Mouse (Mus musculus): Measurements from ENCODE around the gene Rbbp8nl. TPM values are rescaled to one million over a fixed set of nuclear protein-coding genes. Genes with fewer than 3 reads are reported as not detected.

Rbbp8nl gene
- polyA plus RNA-seq, 1 experiment, result not detected

DNA sequence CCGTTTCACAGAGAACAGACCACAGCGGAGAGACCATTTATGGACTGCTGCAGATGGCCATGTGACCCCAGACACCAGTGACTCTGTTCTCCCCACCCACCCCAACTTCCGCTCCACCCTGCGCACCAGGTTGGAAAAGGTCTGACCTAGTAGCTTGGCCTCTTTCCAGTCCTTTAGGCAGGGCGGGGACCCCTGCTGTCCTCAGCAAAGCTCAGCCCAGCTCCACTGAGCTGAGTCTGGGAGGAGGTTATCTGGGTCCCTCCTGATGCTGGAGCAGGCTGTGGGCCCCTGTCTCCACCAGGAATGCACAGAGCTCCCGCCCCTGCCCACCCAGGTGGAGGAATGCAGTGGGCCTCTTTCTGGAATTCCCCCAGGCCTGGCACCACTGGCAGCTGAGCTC, 54.7 kb downstream of the Rbbp8nl start:
- TF ChIP-seq POLR2A (IDR thresholded peaks at IDR 0.05; ENCODE audit: borderline replicate concordance, control insufficient read depth, low read depth, low read length) (no peak), CTCF (IDR thresholded peaks at IDR 0.05; ENCODE audit: control insufficient read depth, insufficient read depth, low read length) (no peak)
- no peak overlapping the region for H3K4me3 ChIP-seq (replicated peaks; ENCODE audit: control insufficient read depth, low read depth, low read length)
- H3K4me1 ChIP-seq (ENCODE audit: control insufficient read depth, insufficient read depth, low read length), result no peaks in the 10 kb centered on the region
- H3K27ac ChIP-seq (ENCODE audit: control insufficient read depth, insufficient read depth, low read depth, low read length, poor library complexity), result no peak overlapping the region
- 73% methylated on average over 6 of the region's 6 CpGs for WGBS

DNA sequence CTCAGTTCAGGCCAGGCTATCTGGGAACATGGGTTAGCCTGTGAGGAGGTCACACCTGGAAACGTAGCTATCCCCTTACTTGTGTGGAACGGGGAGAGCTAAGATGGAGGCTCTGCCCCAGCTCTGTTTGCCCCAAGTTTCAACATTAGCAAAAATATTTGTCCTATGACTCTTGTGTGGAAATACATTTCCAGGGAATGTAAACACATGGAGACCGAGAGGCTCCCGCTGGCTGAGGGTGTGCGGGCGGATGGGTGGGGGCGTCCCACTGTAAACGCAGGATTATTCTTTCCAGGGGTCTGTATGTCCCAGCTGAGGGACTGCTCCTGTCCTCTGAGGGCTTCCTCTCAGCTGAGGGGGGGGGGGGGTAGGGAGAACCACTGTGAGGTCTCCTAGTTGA, 55.3 kb downstream of the Rbbp8nl start:
- TF ChIP-seq CTCF (IDR thresholded peaks at IDR 0.05; ENCODE audit: control insufficient read depth, insufficient read depth, low read length) (no peak), POLR2A (IDR thresholded peaks at IDR 0.05; ENCODE audit: borderline replicate concordance, control insufficient read depth, low read depth, low read length) (no peak)
- H3K27ac ChIP-seq (ENCODE audit: control insufficient read depth, insufficient read depth, low read depth, low read length, poor library complexity), result no peak overlapping the region
- no peak overlapping the region for H3K4me3 ChIP-seq (replicated peaks; ENCODE audit: control insufficient read depth, low read depth, low read length)
- H3K4me1 ChIP-seq (ENCODE audit: control insufficient read depth, insufficient read depth, low read length), result no peaks in the 10 kb centered on the region
- 90% methylated on average over 8 of the region's 8 CpGs for WGBS

DNA sequence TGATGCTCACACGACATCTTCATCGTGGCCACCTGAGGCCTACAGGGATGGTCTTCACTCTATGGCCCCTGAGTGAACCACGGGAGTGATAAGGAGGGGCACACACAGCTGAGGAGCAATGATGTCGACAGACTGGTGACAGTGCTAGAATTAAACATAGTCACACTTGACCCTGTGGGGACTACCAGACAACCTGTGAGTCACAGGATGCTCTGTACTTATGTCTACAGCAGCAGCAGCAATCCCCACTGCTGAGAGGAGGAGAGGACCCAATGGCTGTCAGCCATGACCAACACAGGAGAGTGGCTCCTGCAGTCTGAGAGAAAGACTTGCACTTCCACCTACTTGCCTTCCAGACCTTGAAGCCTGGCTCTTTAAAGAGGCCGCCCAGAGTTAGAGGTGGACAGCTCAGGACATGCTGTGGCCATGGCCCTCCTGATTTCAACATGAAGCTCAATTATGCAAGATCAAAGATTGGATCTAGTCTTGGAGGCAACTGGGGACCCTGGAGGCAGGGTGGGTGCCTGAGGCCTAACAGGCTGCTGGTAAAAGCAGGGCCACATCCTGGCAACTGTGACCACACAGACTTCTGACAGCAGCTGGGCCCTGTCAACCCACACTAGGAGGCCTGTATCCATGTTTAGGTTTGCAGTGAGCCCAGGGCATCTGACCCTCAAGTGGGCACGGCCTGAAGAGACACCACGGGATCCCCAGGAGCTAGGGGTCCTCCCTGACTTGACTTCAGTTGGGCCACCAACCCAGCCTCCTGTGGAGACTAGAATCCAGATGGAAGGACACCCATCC, 56.4 kb downstream of the Rbbp8nl start:
- Histone ChIP-seq H3K4me3 (replicated peaks; ENCODE audit: control insufficient read depth, low read depth, low read length) (no peak overlapping the region), H3K4me1 (ENCODE audit: control insufficient read depth, insufficient read depth, low read length) (no peaks in the 10 kb centered on the region; the same call in 1 of the 2 replicates), H3K27ac (ENCODE audit: control insufficient read depth, insufficient read depth, low read depth, low read length, poor library complexity) (no peak overlapping the region)
- 75% methylated on average over 7 of the region's 7 CpGs for WGBS
- TF ChIP-seq CTCF (IDR thresholded peaks at IDR 0.05; ENCODE audit: control insufficient read depth, insufficient read depth, low read length) (no peak), POLR2A (IDR thresholded peaks at IDR 0.05; ENCODE audit: borderline replicate concordance, control insufficient read depth, low read depth, low read length) (no peak)

DNA sequence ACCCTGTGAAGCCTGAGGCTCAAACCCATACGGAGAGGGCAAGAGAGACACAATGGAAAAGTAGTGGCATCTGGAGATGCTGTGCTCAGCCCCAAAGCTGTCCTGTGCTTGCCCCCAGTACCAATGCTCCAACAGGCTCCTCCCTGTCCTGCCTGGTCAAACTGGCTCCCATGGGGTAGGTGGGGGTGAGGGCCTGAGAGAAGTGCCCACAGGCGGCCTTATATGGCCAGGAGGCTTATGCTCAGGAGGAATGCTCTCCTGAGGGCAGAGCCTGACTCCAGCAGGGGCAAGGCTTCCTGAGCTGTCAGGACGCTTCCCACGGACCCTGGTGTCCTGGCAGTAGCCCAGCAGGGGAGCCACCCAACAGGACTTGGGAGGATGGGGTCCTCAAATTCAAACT, 59.2 kb downstream of the Rbbp8nl start:
- Histone ChIP-seq H3K4me3 (replicated peaks; ENCODE audit: control insufficient read depth, low read depth, low read length) (no peak overlapping the region), H3K4me1 (ENCODE audit: control insufficient read depth, insufficient read depth, low read length) (no peaks in the 10 kb centered on the region; the same call in 1 of the 2 replicates)
- WGBS, result 68% methylated on average over 4 of the region's 4 CpGs

DNA sequence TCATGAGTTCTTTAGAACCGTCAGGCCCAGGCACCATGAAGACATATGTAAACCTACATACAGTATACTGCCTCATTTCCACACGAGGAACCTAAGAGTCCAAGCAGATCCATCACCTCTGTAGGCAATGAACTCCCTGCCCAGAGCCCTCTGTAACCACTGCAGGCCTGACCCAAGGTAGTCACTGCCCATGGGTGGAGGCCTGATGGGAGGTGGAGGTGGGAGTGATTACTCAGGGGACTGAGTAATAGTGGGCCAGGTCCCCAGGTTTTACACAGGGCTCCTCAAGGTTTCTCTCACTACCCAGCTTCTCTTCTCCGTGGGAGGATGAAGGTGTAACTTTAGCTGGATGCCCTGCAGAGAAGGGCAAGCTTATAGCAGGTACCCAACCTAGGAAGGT, 60.5 kb downstream of the Rbbp8nl start:
- WGBS, result 66% methylated on average over 3 of the region's 3 CpGs
- TF ChIP-seq CTCF (IDR thresholded peaks at IDR 0.05; ENCODE audit: control insufficient read depth, insufficient read depth, low read length), result no peak
- TF ChIP-seq POLR2A (IDR thresholded peaks at IDR 0.05; ENCODE audit: borderline replicate concordance, control insufficient read depth, low read depth, low read length), result no peak
- Histone ChIP-seq H3K4me1 (ENCODE audit: control insufficient read depth, insufficient read depth, low read length) (no peaks in the 10 kb centered on the region; the same call in 1 of the 2 replicates), H3K27ac (ENCODE audit: control insufficient read depth, insufficient read depth, low read depth, low read length, poor library complexity) (no peak overlapping the region), H3K4me3 (replicated peaks; ENCODE audit: control insufficient read depth, low read depth, low read length) (no peak overlapping the region)

More for the DNA sequence above, 59.2 kb downstream of the Rbbp8nl start:
- H3K27ac ChIP-seq (ENCODE audit: control insufficient read depth, insufficient read depth, low read depth, low read length, poor library complexity), result no peak overlapping the region
- TF ChIP-seq POLR2A (IDR thresholded peaks at IDR 0.05; ENCODE audit: borderline replicate concordance, control insufficient read depth, low read depth, low read length) (no peak), CTCF (IDR thresholded peaks at IDR 0.05; ENCODE audit: control insufficient read depth, insufficient read depth, low read length) (no peak)

DNA sequence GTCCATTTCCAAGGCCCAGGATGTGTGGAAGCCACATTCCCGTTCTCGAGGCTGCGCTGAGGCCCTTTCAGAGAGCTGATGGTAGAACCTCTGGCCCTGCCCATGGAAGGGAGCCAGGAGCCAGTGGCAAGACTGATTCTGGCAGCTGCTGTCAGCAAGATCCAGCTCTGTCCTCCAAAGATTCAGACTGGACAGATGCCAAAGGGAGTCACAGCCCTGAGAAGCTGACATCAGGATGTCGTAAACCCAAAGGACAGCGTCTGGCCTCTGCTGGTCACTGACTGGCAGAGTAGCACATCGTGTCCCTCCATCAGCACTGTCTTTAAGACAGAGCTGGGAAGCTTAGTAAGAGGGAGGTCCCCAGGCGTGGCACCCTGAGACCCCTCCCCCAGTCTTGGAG, 61.1 kb downstream of the Rbbp8nl start:
- WGBS, result 74% methylated on average over 7 of the region's 7 CpGs
- no peaks in the 10 kb centered on the region; the same call in 1 of the 2 replicates for H3K4me1 ChIP-seq (ENCODE audit: control insufficient read depth, insufficient read depth, low read length)
- no peak overlapping the region for H3K4me3 ChIP-seq (replicated peaks; ENCODE audit: control insufficient read depth, low read depth, low read length)
- TF ChIP-seq POLR2A (IDR thresholded peaks at IDR 0.05; ENCODE audit: borderline replicate concordance, control insufficient read depth, low read depth, low read length) (no peak), CTCF (IDR thresholded peaks at IDR 0.05; ENCODE audit: control insufficient read depth, insufficient read depth, low read length) (no peak)
- no peak overlapping the region for H3K27ac ChIP-seq (ENCODE audit: control insufficient read depth, insufficient read depth, low read depth, low read length, poor library complexity)

DNA sequence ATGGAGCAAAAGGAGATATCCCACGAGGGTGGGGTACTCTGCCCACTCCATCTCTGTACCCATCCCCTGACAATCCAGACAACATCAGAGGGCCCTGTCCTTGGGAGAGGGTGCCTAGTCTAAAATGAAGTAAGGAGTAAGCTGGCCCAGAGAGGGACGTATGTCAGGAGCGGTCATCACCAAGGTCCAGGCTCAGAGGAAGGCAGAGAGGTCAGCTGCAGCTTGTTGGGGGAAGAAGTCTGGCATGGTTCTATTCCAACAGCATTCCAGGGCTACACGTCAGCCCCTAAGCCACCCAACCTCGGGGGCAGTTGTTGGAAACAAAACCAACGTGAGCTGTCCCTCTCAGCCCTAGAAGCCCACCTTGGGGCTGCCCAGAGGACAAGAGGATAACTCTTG, 61.6 kb downstream of the Rbbp8nl start:
- no peak for TF ChIP-seq POLR2A (IDR thresholded peaks at IDR 0.05; ENCODE audit: borderline replicate concordance, control insufficient read depth, low read depth, low read length)
- TF ChIP-seq CTCF (IDR thresholded peaks at IDR 0.05; ENCODE audit: control insufficient read depth, insufficient read depth, low read length), result no peak
- no peak overlapping the region for H3K27ac ChIP-seq (ENCODE audit: control insufficient read depth, insufficient read depth, low read depth, low read length, poor library complexity)
- H3K4me3 ChIP-seq (replicated peaks; ENCODE audit: control insufficient read depth, low read depth, low read length), result no peak overlapping the region
- WGBS, result 69% methylated on average over 6 of the region's 6 CpGs
- H3K4me1 ChIP-seq (ENCODE audit: control insufficient read depth, insufficient read depth, low read length), result no peaks in the 10 kb centered on the region; the same call in 1 of the 2 replicates

Other genes starting within 250 kb of the Rbbp8nl start
- gene Psma7, start 247.4 kb downstream of the Rbbp8nl start, polyA plus RNA-seq (2011; ENCODE audit: insufficient read depth, insufficient read length, low replicate concordance, missing spikeins), result 81.3 and 149 TPM in 2 replicates
- gene Ss18l1, start 247.4 kb downstream of the Rbbp8nl start, polyA plus RNA-seq (2011; ENCODE audit: insufficient read depth, insufficient read length, low replicate concordance, missing spikeins), result 1.4 and 1.9 TPM in 2 replicates
- gene Mtg2, start 219.3 kb downstream of the Rbbp8nl start, polyA plus RNA-seq (2011; ENCODE audit: insufficient read depth, insufficient read length, low replicate concordance, missing spikeins), result 3.5 and 8.2 TPM in 2 replicates
- gene Hrh3, start 185.4 kb downstream of the Rbbp8nl start, polyA plus RNA-seq (2011; ENCODE audit: insufficient read depth, insufficient read length, low replicate concordance, missing spikeins), result not detected in 2 replicates
- 10.2 and 14.2 TPM in 2 replicates for gene Osbpl2, start 170.6 kb downstream of the Rbbp8nl start, polyA plus RNA-seq (2011; ENCODE audit: insufficient read depth, insufficient read length, low replicate concordance, missing spikeins)
- 45.5 and 50.2 TPM in 2 replicates for gene Adrm1, start 118.4 kb downstream of the Rbbp8nl start, polyA plus RNA-seq (2011; ENCODE audit: insufficient read depth, insufficient read length, low replicate concordance, missing spikeins)
- 1.5 and 6.6 TPM in 2 replicates for gene Lama5, start 64.0 kb downstream of the Rbbp8nl start, polyA plus RNA-seq (2011; ENCODE audit: insufficient read depth, insufficient read length, low replicate concordance, missing spikeins)
- gene Rps21, start 32.5 kb downstream of the Rbbp8nl start, polyA plus RNA-seq (2011; ENCODE audit: insufficient read depth, insufficient read length, low replicate concordance, missing spikeins), result 1,144 and 1,728 TPM in 2 replicates
- gene Cables2, start 16.4 kb downstream of the Rbbp8nl start, polyA plus RNA-seq (2011; ENCODE audit: insufficient read depth, insufficient read length, low replicate concordance, missing spikeins), result 12.2 and 16.3 TPM in 2 replicates
- gene Gata5, start 44.8 kb upstream of the Rbbp8nl start, polyA plus RNA-seq (2011; ENCODE audit: insufficient read depth, insufficient read length, low replicate concordance, missing spikeins), result not detected in 2 replicates
- 5.5 and 15.6 TPM in 2 replicates for gene Slco4a1, start 166.4 kb upstream of the Rbbp8nl start, polyA plus RNA-seq (2011; ENCODE audit: insufficient read depth, insufficient read length, low replicate concordance, missing spikeins)
- not detected in 2 replicates for gene Ntsr1, start 210.1 kb upstream of the Rbbp8nl start, polyA plus RNA-seq (2011; ENCODE audit: insufficient read depth, insufficient read length, low replicate concordance, missing spikeins)

Measured in bone marrow, adult 2 months (tissue).